Mouse (Mus musculus) urinary bladder, postnatal 10 days (tissue): ENCODE data around the gene Nectin4.
"Not testable (repeated sequence)": the region's sequence is repeated elsewhere in the genome, so short reads cannot be mapped to it uniquely, and the experiment has no call there.

Experiments used
- DNase-seq: peaks from one replicate; pipeline ENCODE4 v3.0.0; 2022; ENCODE audit warnings: low spot score

The Nectin4 gene

GRCm38 (mm10) chr1:171369845-171370556, at the start of gene Nectin4:
Gene Nectin4, plus strand, starts transcription at chr1:171370099.
- peak; percentile 40 for DNase-seq

DNA sequence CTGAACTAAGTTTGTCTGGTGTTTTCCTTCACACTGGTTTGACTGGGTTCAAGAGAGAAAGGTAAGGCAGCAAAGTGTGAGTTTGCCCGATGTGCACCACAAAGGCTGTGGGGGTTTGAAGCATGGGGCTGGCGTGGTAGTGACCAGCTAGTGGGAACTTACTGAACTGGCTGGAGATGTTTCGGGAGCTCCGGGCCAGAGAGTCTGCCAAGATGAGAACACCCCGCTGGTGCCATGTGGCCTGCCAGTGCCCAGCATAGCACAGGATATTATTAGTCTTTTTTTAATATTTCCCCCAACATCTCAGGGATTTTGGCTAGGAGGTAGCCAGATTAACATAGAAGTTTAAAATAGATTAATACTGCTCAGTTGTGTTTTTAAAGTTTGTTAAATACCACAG, 49.7 kb upstream of the Nectin4 start:
- no peak for DNase-seq

DNA sequence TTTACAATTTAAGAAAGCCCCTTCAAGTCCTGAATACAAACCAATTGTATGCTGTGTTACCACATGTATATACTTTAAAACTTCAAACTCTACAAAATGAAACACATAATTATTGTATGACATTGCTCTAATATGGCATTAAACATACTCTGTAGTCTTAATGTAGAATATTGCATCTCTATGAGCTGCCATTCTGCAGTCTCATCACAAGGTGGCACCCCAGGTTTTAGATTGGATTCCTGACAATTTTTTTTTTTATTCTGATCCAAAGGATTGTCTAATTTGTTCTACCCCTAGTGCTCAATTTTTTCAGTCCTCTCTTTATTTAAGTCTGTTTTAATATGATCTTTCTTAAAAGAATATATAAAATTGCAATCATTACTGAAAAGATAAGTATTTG, 48.5 kb upstream of the Nectin4 start:
- DNase-seq = no peak

GRCm38 (mm10) chr1:171322012-171322411, 47.9 kb upstream of the Nectin4 start:
- DNase-seq = no peak

- DNase-seq = no peak
Measured at GRCm38 (mm10) chr1:171325571-171325970, 44.3 kb upstream of the Nectin4 start.

GRCm38 (mm10) chr1:171326588-171326987, 43.3 kb upstream of the Nectin4 start:
- DNase-seq = not testable (repeated sequence)

- no peak for DNase-seq
Measured at GRCm38 (mm10) chr1:171328244-171328643, 41.7 kb upstream of the Nectin4 start.

GRCm38 (mm10) chr1:171328839-171329432, 41.0 kb upstream of the Nectin4 start, which contains the start of gene Dedd:
Gene Dedd, plus strand, starts transcription at chr1:171329145.
- peak; percentile 40 for DNase-seq

GRCm38 (mm10) chr1:171329433-171330215, 40.3 kb upstream of the Nectin4 start:
- peak; percentile 43 for DNase-seq

DNA sequence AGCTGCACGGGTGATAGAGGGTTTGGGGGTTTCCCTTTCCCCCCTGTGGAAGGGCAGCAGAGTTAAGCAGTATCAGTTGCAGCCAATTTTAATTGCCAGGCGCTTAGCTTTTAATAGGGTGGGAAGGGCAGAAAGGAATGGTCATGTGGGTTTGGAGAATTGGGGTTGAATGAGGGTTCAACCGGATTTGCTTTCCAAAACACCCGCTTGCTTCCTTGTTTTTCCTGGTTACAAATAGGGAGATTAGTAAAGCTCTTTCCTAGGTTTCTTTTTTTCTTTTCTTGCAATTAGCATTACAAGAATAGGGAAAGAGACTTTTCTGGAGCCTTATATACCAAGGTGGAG, 39.7 kb upstream of the Nectin4 start:
- DNase-seq = no peak

- DNase-seq = no peak
Measured at GRCm38 (mm10) chr1:171342262-171343207, 27.4 kb upstream of the Nectin4 start.

DNA sequence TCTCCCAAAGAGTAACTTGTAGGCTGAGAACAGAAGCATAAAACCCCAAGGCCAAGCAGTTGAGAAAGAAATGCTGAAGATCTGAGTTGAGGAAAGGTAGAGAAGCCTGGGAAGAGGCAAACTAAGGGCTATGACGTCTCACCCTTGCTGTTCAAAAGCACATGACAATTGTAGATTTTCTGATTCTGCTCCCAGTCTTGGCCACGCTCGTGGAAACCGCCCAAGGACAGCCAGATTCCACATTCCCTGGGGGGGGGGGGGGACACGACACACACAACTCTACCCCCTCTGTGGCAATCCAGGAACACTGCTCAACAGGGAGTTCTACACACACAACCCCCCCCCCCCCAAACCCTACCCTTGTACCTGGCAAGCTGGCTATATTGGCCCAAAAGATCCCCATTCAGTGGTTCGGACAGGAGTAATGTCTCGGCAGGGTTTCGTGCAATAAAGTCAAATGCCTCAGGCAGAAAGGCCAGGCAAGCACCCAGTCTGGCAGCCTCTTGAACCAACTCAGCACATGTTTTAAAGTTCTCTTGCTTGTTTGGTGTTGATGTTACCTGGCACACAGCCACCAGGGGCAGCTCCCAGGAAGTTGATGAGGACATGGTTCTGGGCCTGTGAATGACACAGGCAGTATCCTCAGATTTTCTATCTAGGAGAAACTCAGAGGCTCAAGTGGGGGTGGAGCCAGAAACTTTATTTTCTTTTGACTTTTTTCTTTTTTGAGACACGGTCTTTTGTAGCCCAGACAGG, 25.8 kb upstream of the Nectin4 start:
- DNase-seq = no peak

DNA sequence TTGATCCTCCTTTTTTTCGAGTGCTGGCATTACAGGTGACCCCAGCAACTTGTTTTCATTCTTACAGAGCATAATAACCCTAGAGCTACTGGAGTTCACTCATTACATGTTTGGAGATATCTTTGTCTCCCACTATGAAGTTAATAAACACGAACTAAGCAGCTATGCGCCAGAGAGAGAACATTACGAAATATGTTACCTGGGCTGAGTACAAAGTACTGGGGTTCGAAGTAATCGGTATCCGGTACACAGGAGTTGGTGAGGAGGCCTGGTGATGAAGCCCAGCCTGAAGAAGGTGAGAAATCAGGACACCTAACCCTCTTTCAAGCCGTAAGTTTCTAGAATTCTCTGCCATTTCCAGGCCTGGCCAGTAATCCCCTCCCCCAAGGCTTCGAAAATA, 25.2 kb upstream of the Nectin4 start:
- no peak for DNase-seq

DNA sequence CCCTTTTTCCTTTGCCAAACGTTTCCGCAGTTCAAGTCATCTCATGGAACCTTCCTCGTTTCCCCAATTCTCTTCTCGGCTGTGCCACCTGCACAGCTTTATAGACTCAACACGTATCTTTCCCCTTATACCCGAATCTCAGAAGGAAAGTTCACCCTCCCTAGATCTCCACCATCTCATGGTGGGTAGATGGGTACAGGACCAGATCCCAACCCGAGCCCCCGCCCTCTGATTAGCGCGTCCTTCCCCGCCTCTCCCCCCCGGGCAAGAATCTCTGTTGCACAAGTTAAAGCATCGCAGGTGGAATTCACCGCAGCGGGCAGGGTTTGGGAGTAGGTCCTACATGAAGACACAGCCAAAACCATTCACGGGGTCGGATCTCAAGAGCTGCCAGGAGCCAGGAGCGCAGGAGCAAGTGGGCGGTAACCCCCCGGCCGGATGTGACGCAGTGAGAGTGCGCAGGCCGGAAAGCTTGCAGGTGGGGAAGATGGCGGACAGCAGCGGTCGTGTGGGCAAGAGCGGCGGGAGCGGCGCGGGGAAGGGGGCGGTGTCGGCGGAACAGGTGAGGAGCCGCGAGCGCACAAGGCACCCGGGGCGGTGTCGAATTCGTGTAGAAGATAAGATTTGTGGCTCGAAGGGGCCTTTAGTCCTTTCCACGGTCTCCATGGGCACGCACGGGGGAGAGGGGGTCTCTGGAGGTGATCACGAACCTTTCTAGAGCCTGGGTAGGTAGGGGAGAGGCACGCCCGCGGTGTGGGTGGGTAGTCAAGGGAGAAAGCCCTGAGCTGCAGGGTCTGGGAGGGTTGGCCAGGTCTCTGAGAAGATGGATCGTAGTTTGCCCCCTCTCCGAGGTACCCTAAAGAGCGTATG, 24.4 kb upstream of the Nectin4 start, which contains the start of the genes Nit1 and Pfdn2:
TSS of gene Nit1 (minus strand) at position 422 of the 870 bp plus-strand sequence.
TSS of gene Pfdn2 (plus strand) at position 446 of the 870 bp plus-strand sequence.
- DNase-seq = peak; percentile 75

GRCm38 (mm10) chr1:171346095-171346450, 23.8 kb upstream of the Nectin4 start:
- no peak for DNase-seq

DNA sequence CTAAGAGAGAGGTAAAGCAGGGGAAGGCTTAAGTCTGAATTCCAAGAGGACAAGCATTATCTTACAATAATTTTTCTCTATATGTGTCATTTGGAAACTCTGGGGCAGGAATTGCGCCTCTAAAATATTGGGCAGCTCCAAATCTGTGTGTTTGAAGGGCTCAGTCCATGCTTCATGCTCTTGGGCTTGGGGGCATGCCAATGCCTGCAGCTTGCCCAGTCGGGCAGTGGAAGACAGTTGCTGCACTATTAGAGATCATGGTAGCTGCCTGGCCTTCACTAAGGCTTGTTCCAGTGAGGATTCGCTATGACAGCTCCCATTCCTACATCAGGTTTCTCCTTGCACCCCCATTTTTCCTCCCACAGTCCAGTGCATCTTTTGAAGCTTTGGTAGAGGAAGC, 21.2 kb upstream of the Nectin4 start:
- DNase-seq = no peak

DNA sequence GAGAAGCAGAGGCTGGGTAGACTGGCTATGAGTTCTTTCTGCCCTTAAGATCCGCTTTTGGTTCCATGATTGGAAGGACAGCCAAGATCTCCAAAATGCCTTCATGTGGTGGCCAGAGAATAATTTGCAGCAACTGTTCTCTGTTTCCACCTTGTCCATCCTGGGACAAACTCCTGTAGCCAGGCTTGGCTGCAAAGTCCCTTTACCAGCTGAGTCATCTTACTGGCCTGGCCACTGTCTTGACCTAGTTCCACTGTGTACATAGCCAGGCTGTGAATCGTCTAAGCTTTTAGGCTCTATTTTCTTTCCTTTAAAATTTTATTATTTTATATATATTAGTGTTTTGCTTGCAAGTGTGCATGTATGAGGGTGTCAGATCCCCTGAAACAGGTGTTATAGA, 20.7 kb upstream of the Nectin4 start:
- DNase-seq = no peak

GRCm38 (mm10) chr1:171355812-171356340, 14.0 kb upstream of the Nectin4 start:
- no peak for DNase-seq

- DNase-seq = no peak
Measured at GRCm38 (mm10) chr1:171356814-171357213, 13.1 kb upstream of the Nectin4 start.

- DNase-seq = no peak
Measured at GRCm38 (mm10) chr1:171358421-171358820, 11.5 kb upstream of the Nectin4 start.
